Mouse (Mus musculus) liver, postnatal 0 days (tissue): Measurements from ENCODE around the gene Extl1. TPM values are rescaled to one million over a fixed set of nuclear protein-coding genes. Genes with fewer than 3 reads are reported as not detected.

Source experiments
- ATAC-seq: fragments of 200-750 bp; cut with Nextera tagmentation; 2 replicates; pipeline ENCODE4 v1.8.0; 2017; ENCODE audit warnings: mild to moderate bottlenecking, moderate library complexity
- DNase-seq: peaks from one replicate; pipeline ENCODE4 v3.0.0-alpha.2; 2016
- H3K27ac ChIP-seq: fragments of 300-500 bp; sonication (generic); 2 replicates; pipeline ENCODE4 v1.5.1; 2014; ENCODE audit warnings: antibody characterized with exemption, moderate library complexity, mild to moderate bottlenecking, low read depth
- H3K27me3 ChIP-seq: fragments of 300-500 bp; sonication (generic); 2 replicates; pipeline ENCODE4 v1.6.1; 2014; ENCODE audit warnings: low read length, control low read depth, mixed read lengths; ENCODE audit not compliant: insufficient read depth
- H3K36me3 ChIP-seq: fragments of 300-500 bp; sonication (generic); replicated peaks from 2 replicates; pipeline ENCODE4 v1.6.1; 2014; ENCODE audit warnings: mild to moderate bottlenecking, control low read depth, low read length, moderate library complexity, mixed read lengths; ENCODE audit not compliant: insufficient read depth
- H3K4me1 ChIP-seq: fragments of 300-500 bp; sonication (generic); 2 replicates; pipeline ENCODE4 v1.6.1; 2014; ENCODE audit warnings: antibody characterized with exemption, mild to moderate bottlenecking, control low read depth; ENCODE audit not compliant: insufficient read depth
- H3K4me2 ChIP-seq: fragments of 300-500 bp; sonication (generic); 2 replicates; pipeline ENCODE4 v1.6.1; 2014; ENCODE audit warnings: low read depth, mild to moderate bottlenecking, low read length, moderate library complexity, mixed read lengths
- H3K4me3 ChIP-seq: fragments of 300-500 bp; sonication (generic); 2 replicates; pipeline ENCODE4 v1.5.1; 2014; ENCODE audit warnings: low read depth, low read length
- H3K9ac ChIP-seq: fragments of 300-500 bp; sonication (generic); replicated peaks from 2 replicates; pipeline ENCODE4 v1.6.1; 2014; ENCODE audit warnings: mild to moderate bottlenecking, moderate library complexity
- H3K9me3 ChIP-seq: fragments of 300-500 bp; sonication (generic); 2 replicates; pipeline ENCODE4 v1.6.1; 2016; ENCODE audit warnings: mild to moderate bottlenecking, control low read depth, low read length, mixed read lengths
- CTCF ChIP-seq: sonication (generic); IDR thresholded peaks from 2 replicates; pipeline ENCODE4 v1.5.1; 2016; ENCODE audit warnings: antibody characterized with exemption, low read depth
- EP300 ChIP-seq: IDR thresholded peaks from 2 replicates; pipeline ENCODE4 v1.6.1; 2016; ENCODE audit warnings: antibody characterized with exemption, low read depth, mild to moderate bottlenecking
- WGBS: fragments of 180-500 bp; shearing (Covaris S2); extraction: QIAGEN DNeasy Blood & Tissue Kit; methylation state at CpG from one replicate; pipeline ENCODE4 v1.1.7; 2014; ENCODE audit not compliant: insufficient replicate concordance; 5-methylcytosine and 5-hydroxymethylcytosine counted together
- polyA plus RNA-seq: library from polyadenylated mRNA; unstranded; fragments of >200 nt; fragmentation: Nextera tagmentation; extraction: Ambion mirVana; gene quantifications from 2 replicates; pipeline ENCODE4 v1.2.1, GENCODE M21; 2015

The Extl1 gene
- polyA plus RNA-seq, 1 experiment from 2014 or later = 0.33 TPM

DNA sequence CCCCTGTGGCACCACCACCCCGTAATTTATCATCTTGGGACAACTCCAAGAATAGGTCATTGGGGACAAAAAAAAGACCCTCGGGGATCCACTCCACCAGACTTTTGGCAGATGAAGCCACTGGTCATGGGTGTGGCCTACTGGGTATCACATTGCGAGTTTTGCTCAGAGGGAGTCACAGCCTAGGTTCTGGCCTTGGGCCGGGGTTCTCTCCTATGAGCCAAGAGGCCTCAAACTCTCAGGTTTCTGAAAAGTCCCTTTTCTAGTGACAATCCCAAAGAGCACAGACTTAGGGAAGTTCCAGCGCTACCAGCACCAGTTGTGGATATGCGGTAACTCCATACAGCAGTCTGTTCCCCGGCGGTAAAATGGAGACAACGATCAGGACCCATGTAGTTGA, 73.0 kb downstream of the Extl1 start:
- WGBS = 81% methylated on average over 9 of the region's 9 CpGs
- no peaks in the 10 kb centered on the region for H3K36me3 ChIP-seq
- H3K9me3 ChIP-seq = no peaks in the 10 kb centered on the region
- H3K27me3 ChIP-seq = 0 out of 2 replicates have a peak, but pooled peaks cover 3% of the 10 kb centered on the region
- no peak for DNase-seq
- peaks cover 8% of the 10 kb centered on the region for H3K4me1 ChIP-seq
- H3K4me2 ChIP-seq = no peak overlapping the region
- no peak for ATAC-seq
- TF ChIP-seq EP300 (no peak), CTCF (no peak)
- no peak overlapping the region for H3K9ac ChIP-seq
- H3K27ac ChIP-seq = no peak overlapping the region
- H3K4me3 ChIP-seq = no peak overlapping the region

DNA sequence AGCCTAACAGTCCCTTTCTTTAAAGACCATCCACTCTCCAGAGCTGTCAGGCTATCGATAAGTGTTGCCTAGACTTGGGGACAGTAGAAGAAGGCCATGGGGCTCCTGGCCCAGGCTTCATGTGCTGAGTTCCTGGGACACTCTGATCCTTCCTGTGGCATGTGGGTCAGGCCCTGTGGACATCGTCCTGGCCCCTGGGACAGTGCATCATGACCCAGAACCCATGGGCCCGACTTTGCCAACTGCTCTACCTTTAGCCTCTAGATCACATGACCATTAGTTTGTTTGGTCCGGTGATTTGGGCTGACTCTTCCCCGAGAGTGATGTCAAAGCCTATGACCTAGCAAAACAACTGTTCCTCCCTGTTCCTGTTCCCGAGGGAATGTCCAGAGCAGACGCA, 73.5 kb downstream of the Extl1 start:
- no peak for TF ChIP-seq CTCF
- no peak for TF ChIP-seq EP300
- H3K4me1 ChIP-seq = peaks cover 8% of the 10 kb centered on the region
- 0 out of 2 replicates have a peak, but pooled peaks cover under 1% of the 10 kb centered on the region for H3K27me3 ChIP-seq
- H3K9ac ChIP-seq = no peak overlapping the region
- no peak for DNase-seq
- no peaks in the 10 kb centered on the region for H3K36me3 ChIP-seq
- H3K27ac ChIP-seq = no peak overlapping the region
- H3K9me3 ChIP-seq = no peaks in the 10 kb centered on the region
- no peak overlapping the region for H3K4me2 ChIP-seq
- 72% methylated on average over 7 of the region's 7 CpGs for WGBS
- H3K4me3 ChIP-seq = no peak overlapping the region
- peak; percentile 18; the same call in 1 of the 2 replicates for ATAC-seq

DNA sequence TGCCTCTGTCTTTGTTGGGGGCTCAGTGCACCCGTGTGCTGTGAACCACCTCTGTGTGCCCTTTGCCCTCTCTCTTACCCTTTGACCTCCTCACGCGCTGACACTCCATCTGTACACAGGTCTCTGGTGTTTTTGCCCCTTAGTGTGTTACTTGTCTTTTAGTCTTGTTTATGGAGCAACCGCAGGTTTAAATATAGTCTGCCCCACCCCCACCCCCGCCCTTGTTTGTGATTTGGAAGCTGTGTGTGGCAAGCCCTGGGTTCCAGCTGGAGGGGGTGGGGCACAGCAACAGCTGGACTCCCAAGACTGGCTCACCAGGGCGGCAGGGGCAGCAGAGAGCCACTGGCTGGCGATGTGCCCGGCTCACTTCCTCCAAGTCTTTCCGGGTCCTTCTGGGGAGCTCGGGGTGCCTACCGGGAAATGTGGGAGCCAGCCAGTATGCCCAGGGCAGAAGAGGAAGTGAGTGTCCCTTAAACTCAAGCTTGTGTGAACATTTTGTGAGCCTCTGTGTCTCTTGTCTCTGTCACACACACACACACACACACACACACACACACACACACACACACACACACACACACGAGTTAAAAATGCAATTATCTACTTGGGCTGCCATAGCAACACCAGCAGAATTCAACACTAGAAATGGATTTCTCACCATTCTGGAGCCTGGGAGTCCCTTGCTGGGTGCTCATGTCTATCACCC, 76.1 kb downstream of the Extl1 start:
- WGBS = 12% methylated on average over 12 of the region's 12 CpGs
- Histone ChIP-seq H3K27ac (peak overlapping the region; percentile 30; the same call in 1 of the 2 replicates), H3K27me3 (no peaks in the 10 kb centered on the region), H3K9me3 (no peaks in the 10 kb centered on the region), H3K9ac (no peak overlapping the region), H3K4me2 (peak overlapping the region; percentile 54), H3K4me1 (peaks cover 8% of the 10 kb centered on the region), H3K4me3 (no peak overlapping the region), H3K36me3 (no peaks in the 10 kb centered on the region)
- peak; percentile 84 for DNase-seq
- peak; percentile 81 for ATAC-seq
- TF ChIP-seq CTCF (peak; percentile 67), EP300 (no peak)

DNA sequence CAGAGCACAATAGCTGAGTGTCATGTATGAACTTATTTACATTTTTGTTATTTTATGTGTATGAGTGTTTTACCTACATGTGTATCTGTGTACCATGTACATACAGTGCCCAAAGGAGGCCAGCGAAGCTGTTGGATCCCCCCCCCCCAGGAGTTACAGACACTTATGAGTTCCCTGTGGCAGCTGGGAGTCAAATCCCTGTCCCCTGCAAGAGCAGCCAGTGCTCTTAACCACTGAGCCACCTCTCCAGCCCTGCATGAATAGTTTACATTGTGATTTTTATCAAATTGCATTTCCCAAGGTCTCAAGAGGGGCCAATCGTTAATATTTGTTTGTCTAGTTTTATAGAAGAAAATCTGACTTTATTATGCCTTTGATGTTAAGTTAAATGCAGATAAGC, 76.7 kb downstream of the Extl1 start:
- Histone ChIP-seq H3K9ac (no peak overlapping the region), H3K4me1 (peaks cover 8% of the 10 kb centered on the region), H3K4me3 (no peak overlapping the region), H3K27ac (peak overlapping the region; percentile 30; the same call in 1 of the 2 replicates), H3K36me3 (no peaks in the 10 kb centered on the region), H3K27me3 (no peaks in the 10 kb centered on the region), H3K9me3 (no peaks in the 10 kb centered on the region), H3K4me2 (peak overlapping the region; percentile 54; the same call in 1 of the 2 replicates)
- DNase-seq (no peak), ATAC-seq (peak; percentile 50)
- TF ChIP-seq EP300 = no peak
- no peak for TF ChIP-seq CTCF
- WGBS = 51% methylated on average over 2 of the region's 2 CpGs

Other genes starting within 250 kb of the Extl1 start
- 65.6 and 98.1 TPM in 2 replicates for gene Cep85, start 196.7 kb downstream of the Extl1 start, polyA plus RNA-seq
- not detected in 2 replicates for gene Gm7534, start 180.8 kb downstream of the Extl1 start, polyA plus RNA-seq
- gene Catsper4, start 156.5 kb downstream of the Extl1 start, polyA plus RNA-seq = not detected in 2 replicates
- 0.08 and 0.20 TPM in 2 replicates for gene Cnksr1, start 145.5 kb downstream of the Extl1 start, polyA plus RNA-seq
- 0.23 and 0.33 TPM in 2 replicates for gene E130218I03Rik, start 140.2 kb downstream of the Extl1 start, polyA plus RNA-seq
- 6.1 and 6.2 TPM in 2 replicates for gene Zfp593, start 138.3 kb downstream of the Extl1 start, polyA plus RNA-seq
- gene Gm30191, start 136.9 kb downstream of the Extl1 start, polyA plus RNA-seq = not detected in 2 replicates
- 1.4 and 1.5 TPM in 2 replicates for gene Grrp1, start 129.7 kb downstream of the Extl1 start, polyA plus RNA-seq
- 5.9 and 7.2 TPM in 2 replicates for gene Pdik1l, start 96.0 kb downstream of the Extl1 start, polyA plus RNA-seq
- 0.34 and 0.69 TPM in 2 replicates for gene Trim63, start 68.7 kb downstream of the Extl1 start, polyA plus RNA-seq
- gene Slc30a2, start 40.7 kb downstream of the Extl1 start, polyA plus RNA-seq = not detected in 2 replicates
- 13.5 and 14.3 TPM in 2 replicates for gene Pafah2, start 12.5 kb upstream of the Extl1 start, polyA plus RNA-seq
- gene Stmn1, start 84.5 kb upstream of the Extl1 start, polyA plus RNA-seq = 249 and 258 TPM in 2 replicates
- gene Paqr7, start 112.8 kb upstream of the Extl1 start, polyA plus RNA-seq = 12.4 and 17.8 TPM in 2 replicates
- 6.9 and 7.1 TPM in 2 replicates for gene Aunip, start 127.1 kb upstream of the Extl1 start, polyA plus RNA-seq
- gene Mtfr1l, start 151.5 kb upstream of the Extl1 start, polyA plus RNA-seq = 56.9 and 60.3 TPM in 2 replicates
- gene Selenon, start 168.3 kb upstream of the Extl1 start, polyA plus RNA-seq = 2.8 TPM in 2 replicates